Mouse (Mus musculus) CH12.LX (cell line): Measurements from ENCODE around the gene Kif24.

Experiments used
- CHD2 ChIP-seq: IDR thresholded peaks from 2 replicates; pipeline ENCODE4 v1.6.1; 2011; ENCODE audit warnings: low read length, improper control_type of control experiment
- CTCF ChIP-seq, 2 experiments: IDR thresholded peaks in 1 of 2; conservative IDR thresholded peaks in 1 of 2; 2 replicates each; pipeline ENCODE4 v1.5.1; 2011 to 2012; ENCODE audit warnings: low read depth in 2 of 2, low read length in 2 of 2, improper control_type of control experiment in 1 of 2, inconsistent platforms in 1 of 2, mild to moderate bottlenecking in 1 of 2, moderate library complexity in 1 of 2
- ELF1 ChIP-seq: IDR thresholded peaks from 2 replicates; pipeline ENCODE4 v1.6.1; 2014; ENCODE audit warnings: low read depth, mild to moderate bottlenecking, inconsistent platforms, low read length, improper control_type of control experiment
- POLR2A ChIP-seq: IDR thresholded peaks from 2 replicates; pipeline ENCODE4 v1.6.1; 2011; ENCODE audit warnings: low read depth, mild to moderate bottlenecking, improper control_type of control experiment, low read length
- SIN3A ChIP-seq: IDR thresholded peaks from 2 replicates; pipeline ENCODE4 v1.6.1; 2012; ENCODE audit warnings: low read length, improper control_type of control experiment, inconsistent platforms

DNA sequence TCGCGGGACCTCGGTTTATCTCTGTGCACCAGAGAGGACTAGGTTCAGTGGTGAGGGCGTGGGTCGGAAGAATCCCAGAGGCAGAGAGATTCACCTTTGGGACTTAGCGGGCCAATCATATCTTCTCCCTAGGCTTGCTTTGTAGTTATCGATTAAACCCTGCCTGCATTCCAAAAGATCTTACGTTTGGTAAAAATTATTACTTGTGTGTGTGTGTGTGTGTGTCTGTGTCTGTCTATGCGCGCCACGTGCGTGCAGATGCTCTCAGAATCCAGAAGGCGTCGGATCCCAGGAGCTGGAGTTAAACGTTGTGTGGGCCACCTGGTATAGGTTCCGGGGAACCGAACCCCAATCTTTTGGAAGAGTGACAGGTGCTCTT is 589 bp upstream of the Kif24 start:
- TF ChIP-seq CHD2 = no peak
- no peak for TF ChIP-seq CTCF (conservative IDR thresholded peaks at IDR 0.05 in 1 of 2, IDR thresholded peaks at IDR 0.05 in 1 of 2; ENCODE audit: low read depth in 2 of 2, low read length in 2 of 2)
- no peak for TF ChIP-seq POLR2A
- no peak for TF ChIP-seq SIN3A
- TF ChIP-seq ELF1 = no peak
